In the genomic region with DNA sequence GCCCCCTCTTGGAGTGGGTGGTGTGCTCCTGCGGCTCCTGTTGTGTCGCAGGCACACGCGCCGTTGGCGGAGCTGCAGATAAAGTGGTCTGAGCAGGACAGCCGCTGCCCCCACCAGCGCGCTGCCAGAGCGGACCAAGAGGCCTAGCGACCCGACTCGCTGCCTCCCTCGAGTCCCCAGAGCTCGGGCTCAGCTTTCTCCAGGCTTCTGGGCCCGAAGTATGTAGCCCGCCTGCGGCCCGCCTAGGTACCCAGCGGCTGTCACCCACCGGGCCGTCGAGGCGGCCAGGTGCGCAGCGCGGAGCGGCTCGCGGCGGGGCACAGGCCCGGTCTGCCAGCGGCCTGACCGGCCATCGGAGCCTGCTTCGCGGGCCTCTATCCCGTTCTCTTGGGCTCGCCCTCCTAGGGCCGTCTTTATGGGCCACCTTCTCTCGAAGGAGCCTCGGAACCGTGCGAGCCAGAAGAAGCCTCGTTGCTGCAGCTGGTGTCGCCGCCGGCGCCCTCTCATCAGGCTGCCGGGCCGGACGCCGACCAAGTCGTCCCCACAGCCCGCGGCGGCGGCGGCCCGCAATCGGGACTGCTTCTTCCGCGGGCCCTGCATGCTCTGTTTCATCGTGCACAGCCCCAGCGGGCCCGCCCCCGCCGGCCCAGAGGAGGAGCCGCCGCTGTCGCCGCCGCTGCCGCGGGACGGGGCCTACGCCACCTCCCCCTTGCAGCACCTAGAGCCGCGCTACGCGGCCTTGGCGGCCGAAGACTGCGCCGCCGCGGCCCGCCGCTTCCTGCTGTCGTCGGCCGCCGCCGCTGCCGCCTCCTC, we compare ENCODE assay signal across 8 mouse cellular contexts. TPM values are rescaled to one million over a fixed set of nuclear protein-coding genes. Genes with fewer than 3 reads are reported as not detected.
DNase-seq lines count a peak whose midpoint lies in the region; ATAC-seq and TF ChIP-seq lines count a peak whose summit lies in the region.

A gene (plus strand): TSS at position 40 of the 813 bp plus-strand sequence.

- H3K27ac ChIP-seq in forebrain, postnatal 0 days (ENCODE audit: low read depth, low read length): peak within 1 kb of the TSS; percentile 86
- H3K27ac ChIP-seq in liver, postnatal 0 days (ENCODE audit: low read depth): 0 out of 2 replicates have a peak within 1 kb of the TSS, but pooled peaks have one; percentile 29
- H3K27ac ChIP-seq in neural tube, embryonic 13.5 days (replicated peaks): peak within 1 kb of the TSS; percentile 90

- TF ChIP-seq CTCF in forebrain, postnatal 0 days (IDR thresholded peaks at IDR 0.05; ENCODE audit: low read depth): no peak
- no peak for TF ChIP-seq CTCF in liver, postnatal 0 days (IDR thresholded peaks at IDR 0.05; ENCODE audit: low read depth)

- H3K9me3 ChIP-seq in forebrain, postnatal 0 days (ENCODE audit: low read length): no peaks in the 10 kb centered on the region
- H3K9me3 ChIP-seq in liver, postnatal 0 days (ENCODE audit: low read length): no peaks in the 10 kb centered on the region
- H3K9me3 ChIP-seq in neural tube, embryonic 13.5 days: no peaks in the 10 kb centered on the region

- no peaks in the 10 kb centered on the region for H3K4me1 ChIP-seq in forebrain, postnatal 0 days (ENCODE audit: insufficient read depth)
- H3K4me1 ChIP-seq in liver, postnatal 0 days (ENCODE audit: insufficient read depth): no peaks in the 10 kb centered on the region
- H3K4me1 ChIP-seq in neural tube, embryonic 13.5 days (replicated peaks): 0 out of 2 replicates have a peak, but pooled peaks cover 4% of the 10 kb centered on the region

- H3K9ac ChIP-seq in forebrain, postnatal 0 days: peak within 1 kb of the TSS; percentile 75
- peak within 1 kb of the TSS; percentile 48; the same call in 1 of the 2 replicates for H3K9ac ChIP-seq in liver, postnatal 0 days (replicated peaks)
- H3K9ac ChIP-seq in neural tube, embryonic 13.5 days: peak within 1 kb of the TSS; percentile 87

- H3K36me3 ChIP-seq in forebrain, postnatal 0 days (ENCODE audit: insufficient read depth): 0 out of 2 replicates have a peak, but pooled peaks cover 3% of the 10 kb centered on the region
- H3K36me3 ChIP-seq in liver, postnatal 0 days (replicated peaks; ENCODE audit: insufficient read depth, low read length): no peaks in the 10 kb centered on the region
- H3K36me3 ChIP-seq in neural tube, embryonic 13.5 days: peaks cover 6% of the 10 kb centered on the region; the same call in 1 of the 2 replicates

- WGBS in forebrain, postnatal 0 days: 30% methylated on average over 78 of the region's 95 CpGs
- 10% methylated on average over 72 of the region's 95 CpGs for WGBS in large intestine, adult 2 months
- 26% methylated on average over 46 of the region's 95 CpGs for WGBS in liver, postnatal 0 days (ENCODE audit: insufficient replicate concordance)
- 17% methylated on average over 61 of the region's 95 CpGs for WGBS in neural tube, embryonic 13.5 days

- no peaks in the 10 kb centered on the region for H3K27me3 ChIP-seq in forebrain, postnatal 0 days (ENCODE audit: insufficient read depth, low read length)
- H3K27me3 ChIP-seq in liver, postnatal 0 days (ENCODE audit: insufficient read depth, low read length): peaks cover 13% of the 10 kb centered on the region; the same call in 1 of the 2 replicates
- no peaks in the 10 kb centered on the region for H3K27me3 ChIP-seq in neural tube, embryonic 13.5 days

- DNase-seq in cerebellum, adult 11 months: peak; percentile 36
- DNase-seq in forebrain, postnatal 0 days: peak; percentile 69
- peak; percentile 48 for DNase-seq in heart, postnatal 25 days (ENCODE audit: low spot score)
- peak; percentile 16 for DNase-seq in large intestine, adult 2 months (ENCODE audit: low read depth, low spot score)
- peak; percentile 59 for DNase-seq in liver, postnatal 0 days
- peak; percentile 60 for DNase-seq in testis, postnatal 14 days (ENCODE audit: low spot score)

- peak within 1 kb of the TSS; percentile 66 for H3K4me2 ChIP-seq in forebrain, postnatal 0 days (ENCODE audit: low read depth)
- peak within 1 kb of the TSS; percentile 69 for H3K4me2 ChIP-seq in liver, postnatal 0 days (ENCODE audit: low read depth, low read length)
- H3K4me2 ChIP-seq in neural tube, embryonic 13.5 days: peak within 1 kb of the TSS; percentile 64

- H3K4me3 ChIP-seq in forebrain, postnatal 0 days (ENCODE audit: low read depth, low read length): peak within 1 kb of the TSS; percentile 51
- H3K4me3 ChIP-seq in liver, postnatal 0 days (ENCODE audit: low read depth, low read length): peak within 1 kb of the TSS; percentile 47
- H3K4me3 ChIP-seq in neural tube, embryonic 13.5 days: peak within 1 kb of the TSS; percentile 62

- TF ChIP-seq EP300 in liver, postnatal 0 days (IDR thresholded peaks at IDR 0.05; ENCODE audit: low read depth): no peak

- intact Hi-C loops in heart, postnatal 25 days (cut with DNase I): no loop called here

- peak; percentile 88 for ATAC-seq in CD4-positive, CD25-positive, alpha-beta regulatory T cell, adult 4 months
- ATAC-seq in forebrain, postnatal 0 days: peak; percentile 90
- ATAC-seq in liver, postnatal 0 days: peak; percentile 91
- ATAC-seq in neural tube, embryonic 13.5 days (ENCODE audit: low read depth): peak; percentile 94

RNA-seq across cellular contexts. Expression of the gene that starts here (rescaled TPM):
- polyA plus RNA-seq in CD4-positive, CD25-positive, alpha-beta regulatory T cell, adult 4 months (2017; shearing (Covaris generic)): under 1 TPM; 0.12 to 0.23 TPM
- 40.1 and 60.1 TPM in 2 replicates for total RNA-seq in forebrain, postnatal 0 days (2014; rRNA removed)
- polyA plus RNA-seq in forebrain, postnatal 0 days (2015; fragmentation: Nextera tagmentation; extraction: Ambion mirVana): 18.3 and 27.1 TPM in 2 replicates
- under 1 TPM; 0.81 to 0.83 TPM for total RNA-seq in heart, postnatal 25 days (2021)
- polyA plus RNA-seq in large intestine, adult 2 months (2012; rRNA removed): 0.36 and 0.47 TPM in 2 replicates
- polyA plus RNA-seq in liver, postnatal 0 days (2015; fragmentation: Nextera tagmentation; extraction: Ambion mirVana): 0.18 and 0.39 TPM in 2 replicates
- 17.5 and 20.7 TPM in 2 replicates for polyA plus RNA-seq in neural tube, embryonic 13.5 days (2015; fragmentation: Nextera tagmentation; extraction: Ambion mirVana)

Comparison
In these comparisons a context has a peak if more than half of its experiments do, and no peak if none do; other contexts are left out.
1. Peak in every context shown above with its lines: DNase-seq, ATAC-seq, H3K4me3 ChIP-seq and H3K27ac ChIP-seq.
2. RNA of the gene that starts here (total RNA-seq): 40.1 to 60.1 TPM in forebrain, postnatal 0 days; 0.81 to 0.83 TPM in heart, postnatal 25 days; every median in the first group is over 10 times any median in the second.
3. RNA of the gene that starts here (polyA plus RNA-seq): 18.3 to 27.1 TPM in forebrain, postnatal 0 days and 17.5 to 20.7 TPM in neural tube, embryonic 13.5 days; 0.36 to 0.47 TPM in large intestine, adult 2 months, 0.12 to 0.23 TPM in CD4-positive, CD25-positive, alpha-beta regulatory T cell, adult 4 months and 0.18 to 0.39 TPM in liver, postnatal 0 days; every median in the first group is over 10 times any median in the second.
4. Peak in ATAC-seq in CD4-positive, CD25-positive, alpha-beta regulatory T cell, adult 4 months; RNA of the gene not detected or under 1 TPM.
5. Peak in DNase-seq in heart, postnatal 25 days; RNA of the gene not detected or under 1 TPM.
6. Peak in DNase-seq in large intestine, adult 2 months; RNA of the gene not detected or under 1 TPM.
7. Peak in DNase-seq, ATAC-seq, H3K4me3 ChIP-seq, H3K27ac ChIP-seq, H3K9ac ChIP-seq and H3K4me2 ChIP-seq in liver, postnatal 0 days; RNA of the gene not detected or under 1 TPM.
8. DNase-seq: peak in every context shown above with its lines; median percentile 69 in forebrain, postnatal 0 days; 60 in testis, postnatal 14 days; 59 in liver, postnatal 0 days; 48 in heart, postnatal 25 days; 36 in cerebellum, adult 11 months; 16 in large intestine, adult 2 months.
9. H3K27ac ChIP-seq: peak in every context shown above with its lines; median percentile 90 in neural tube, embryonic 13.5 days; 86 in forebrain, postnatal 0 days; 29 in liver, postnatal 0 days.